Mouse (Mus musculus) spleen, postnatal 10 days (tissue): ENCODE results near the gene Rnf220.
A peak's percentile ranks its signal among the peaks of the same experiment; 100 is the strongest.

Experiments
- DNase-seq, 2 experiments: peaks; one replicate each; pipeline ENCODE4 v3.0.0; 2021 to 2022; ENCODE audit warnings: low spot score in 2 of 2

The Rnf220 gene

GRCm38 (mm10) chr4:117379803-117380557 is 116.9 kb downstream of the Rnf220 start:
- DNase-seq: no peak

DNA sequence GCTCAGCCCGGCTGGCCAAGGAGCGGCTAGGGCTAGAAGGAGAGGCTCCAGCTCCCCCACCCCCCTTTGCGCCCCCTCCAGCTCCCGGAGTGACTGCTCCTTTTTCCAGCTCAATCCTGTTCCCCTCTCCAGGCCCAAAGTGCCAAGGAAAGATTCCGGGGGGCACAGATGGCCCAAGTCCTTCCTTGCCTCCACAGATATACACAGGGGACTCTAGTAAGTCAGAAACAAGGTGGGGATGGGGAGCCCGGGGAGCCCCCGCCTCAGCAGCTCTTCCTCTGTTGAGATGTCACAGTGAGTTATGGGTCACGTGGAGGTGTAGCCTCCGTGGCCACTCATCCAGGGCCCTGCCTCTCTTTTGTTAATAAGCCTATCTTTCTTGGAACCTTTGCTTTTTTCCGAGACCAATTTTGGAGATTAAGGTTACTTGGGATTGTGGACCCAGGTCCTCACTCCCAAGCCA is 122.7 kb downstream of the Rnf220 start:
- DNase-seq: no peak

DNA sequence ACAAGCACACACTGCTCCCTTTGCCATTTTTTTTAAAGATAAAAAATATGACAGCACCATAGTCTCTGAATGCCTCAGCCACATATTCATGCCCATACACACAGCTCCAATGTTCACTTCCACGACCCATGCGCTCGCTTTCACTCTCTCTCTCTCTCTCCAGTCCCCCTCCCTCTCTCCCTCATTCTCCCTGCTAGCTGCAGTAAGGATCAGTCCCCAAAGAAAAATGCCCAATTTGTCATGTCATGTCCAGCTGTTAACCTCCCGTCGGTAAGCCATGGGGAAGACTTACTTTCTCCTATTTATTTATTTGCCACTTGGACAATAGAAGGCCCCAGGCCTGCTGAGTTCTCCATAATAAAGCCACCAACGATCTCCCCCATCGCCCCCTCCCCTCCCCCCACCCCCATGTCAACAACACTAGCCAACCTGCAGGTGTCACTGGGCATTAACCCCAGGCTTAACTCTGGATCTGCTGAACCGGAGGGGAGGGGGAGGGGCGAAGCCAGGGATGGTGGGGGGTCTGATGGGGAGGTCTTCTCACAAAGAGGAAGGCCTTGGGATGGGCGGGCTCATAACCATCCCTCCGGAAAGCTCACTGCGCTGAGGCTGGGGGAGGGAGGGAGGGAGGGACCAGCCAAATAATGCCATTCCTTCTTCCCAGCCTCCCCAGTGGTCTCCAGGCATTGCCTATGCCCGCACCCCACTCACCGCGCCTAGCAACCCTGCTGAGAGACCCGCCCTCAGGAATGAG is 123.4 kb downstream of the Rnf220 start:
- DNase-seq: no peak

DNA sequence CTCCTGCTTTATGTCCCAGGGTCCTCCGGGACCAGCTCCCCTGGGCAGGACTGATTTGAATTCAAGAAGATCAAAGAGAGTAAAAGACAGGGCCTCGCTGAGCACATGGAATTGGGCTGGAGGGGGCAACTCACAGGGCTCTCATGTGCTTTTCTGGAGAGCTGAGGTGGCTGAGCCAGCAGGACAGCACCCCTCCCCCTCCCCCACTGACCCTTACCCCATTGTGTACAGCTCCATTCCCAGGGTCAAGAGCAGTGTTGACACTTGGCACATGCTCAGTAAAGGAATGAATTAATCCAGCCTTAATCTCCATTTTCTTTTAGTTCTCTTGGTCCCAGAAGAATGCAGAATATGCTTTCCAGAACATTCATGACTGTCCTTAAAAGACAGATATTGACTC is 125.0 kb downstream of the Rnf220 start:
- no peak for DNase-seq

DNA sequence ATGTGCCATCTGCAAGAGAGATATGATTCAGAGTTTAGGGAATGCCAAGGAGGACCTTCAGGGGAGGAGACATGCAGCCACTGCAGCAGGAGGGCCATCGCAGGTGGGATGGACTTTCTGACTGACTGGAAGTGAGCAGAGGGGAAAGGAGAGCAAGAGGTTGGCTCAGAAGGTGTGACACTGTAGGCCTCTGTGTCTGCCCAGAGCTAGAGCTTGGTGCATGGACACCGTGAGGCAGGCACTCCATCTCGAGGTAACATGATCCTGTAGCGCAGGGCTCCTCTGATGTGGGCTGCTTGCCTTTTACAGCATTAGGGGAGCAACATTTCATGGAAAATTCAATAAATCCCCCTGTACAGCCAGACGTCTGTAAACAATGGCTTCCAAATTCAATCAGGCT is 126.5 kb downstream of the Rnf220 start:
- DNase-seq: no peak

- DNase-seq: no peak
Observed at GRCm38 (mm10) chr4:117369571-117369970, 127.3 kb downstream of the Rnf220 start.

GRCm38 (mm10) chr4:117367365-117367764 is 129.5 kb downstream of the Rnf220 start:
- DNase-seq: no peak

DNA sequence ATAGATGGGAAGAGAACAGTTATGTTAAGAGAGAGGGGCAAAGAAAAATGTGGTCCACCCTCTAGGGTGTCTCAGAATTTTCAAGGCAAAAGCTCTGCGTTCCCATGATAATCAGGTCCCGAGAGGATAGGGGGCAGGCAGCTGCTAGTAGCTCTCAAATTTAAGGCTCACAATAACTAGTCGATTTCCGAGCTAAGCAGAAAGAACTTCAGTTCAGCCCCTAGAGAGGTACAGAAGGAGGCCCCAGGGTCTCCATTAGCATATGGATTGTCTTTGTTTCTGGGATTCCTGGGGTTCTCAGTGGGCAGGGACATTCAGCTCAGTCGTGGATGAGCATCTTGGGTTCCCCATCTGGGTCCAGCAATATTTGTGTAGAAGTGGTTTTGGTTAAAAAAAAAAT is 134.8 kb downstream of the Rnf220 start:
- no peak for DNase-seq

- no peak for DNase-seq
Observed at GRCm38 (mm10) chr4:117361558-117361873, 135.3 kb downstream of the Rnf220 start.

GRCm38 (mm10) chr4:117360713-117361557 is 135.9 kb downstream of the Rnf220 start:
- DNase-seq: no peak

GRCm38 (mm10) chr4:117359803-117360382 is 137.0 kb downstream of the Rnf220 start:
- DNase-seq: no peak

DNA sequence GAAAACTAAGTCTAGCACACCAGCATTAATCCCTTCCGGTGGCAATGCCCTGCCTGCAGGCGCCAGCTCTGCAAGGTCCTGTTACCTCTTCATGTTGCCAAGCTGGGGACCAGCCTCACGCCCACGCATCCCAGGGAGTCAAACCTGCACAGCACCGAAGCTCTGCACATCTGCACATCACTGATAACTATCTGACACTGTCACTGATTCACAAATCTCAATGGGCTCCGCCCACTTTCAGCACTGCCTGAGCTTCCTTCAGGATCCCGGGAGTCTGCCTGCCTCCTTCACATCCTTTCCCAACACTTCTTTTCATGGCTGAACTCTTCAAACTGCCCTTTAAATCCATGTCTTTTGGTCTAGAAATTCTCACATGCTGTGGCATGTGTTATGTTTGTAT is 138.9 kb downstream of the Rnf220 start:
- DNase-seq: no peak

GRCm38 (mm10) chr4:117357104-117357503 is 139.7 kb downstream of the Rnf220 start:
- DNase-seq: no peak

- no peak for DNase-seq
Observed at GRCm38 (mm10) chr4:117356223-117356622, 140.6 kb downstream of the Rnf220 start.

DNA sequence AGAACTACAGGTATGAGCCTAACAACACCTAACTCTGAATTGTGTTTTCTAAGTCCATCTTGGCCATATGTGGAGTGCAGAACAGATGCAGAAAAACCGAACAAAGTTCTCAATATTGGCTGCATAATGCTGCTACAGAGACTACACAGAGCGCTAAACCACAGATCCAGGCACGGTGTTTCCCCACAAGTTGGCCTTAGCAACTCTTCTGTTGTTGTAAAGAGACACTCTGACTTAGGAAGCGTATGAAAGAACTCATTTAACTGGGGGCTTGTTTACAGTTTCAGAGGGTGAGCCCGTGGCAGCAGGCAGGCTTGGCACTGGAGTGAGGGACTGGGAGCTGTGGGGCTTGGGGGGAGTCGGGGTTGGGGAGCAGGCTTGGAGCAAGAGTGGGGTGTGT is 142.2 kb downstream of the Rnf220 start:
- no peak for DNase-seq

GRCm38 (mm10) chr4:117352957-117353356 is 143.9 kb downstream of the Rnf220 start:
- DNase-seq: no peak

DNA sequence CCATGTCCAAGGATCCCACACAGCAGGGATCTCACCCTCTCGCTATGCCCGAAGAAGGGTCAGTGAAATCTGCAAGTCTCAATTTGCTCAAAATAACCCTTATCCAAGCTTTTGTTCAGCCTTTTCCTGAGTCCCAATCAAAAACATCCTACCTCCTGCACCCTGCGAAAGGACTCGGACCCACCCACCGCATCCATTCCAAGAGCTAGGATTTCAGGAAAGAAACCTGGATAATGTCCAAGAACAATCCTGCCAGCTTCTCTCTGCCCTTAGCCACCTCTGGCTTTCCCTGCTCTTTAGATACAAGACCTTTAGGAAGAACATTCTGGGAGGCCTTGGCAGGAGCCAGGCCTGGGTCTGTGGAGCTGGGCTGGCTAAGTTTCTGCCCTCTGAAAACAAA is 144.8 kb downstream of the Rnf220 start:
- no peak for DNase-seq

- no peak for DNase-seq
Observed at GRCm38 (mm10) chr4:117350139-117350693, 146.6 kb downstream of the Rnf220 start.

DNA sequence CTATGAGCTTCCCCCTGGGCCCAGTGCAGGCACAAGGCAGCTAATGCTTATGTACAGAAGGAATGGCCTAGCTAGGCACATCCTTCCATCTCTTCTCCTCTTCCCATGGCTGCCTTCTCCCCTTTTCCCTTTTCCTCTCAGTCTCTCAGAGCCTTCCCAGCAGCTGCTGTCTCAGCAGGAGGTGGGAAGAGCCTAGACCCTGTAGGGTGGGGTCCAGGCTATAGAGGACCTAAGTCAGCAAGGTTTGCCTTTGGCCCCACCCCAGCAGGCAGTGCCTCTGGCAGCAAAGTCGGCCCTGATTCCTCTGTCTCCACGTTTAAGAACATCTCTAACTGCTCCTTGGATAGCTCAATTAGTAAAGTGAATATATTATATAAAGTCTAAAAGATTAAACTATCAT is 147.5 kb downstream of the Rnf220 start:
- no peak for DNase-seq

GRCm38 (mm10) chr4:117346025-117346424 is 150.8 kb downstream of the Rnf220 start:
- peak in 1 of 2 experiments; percentile 39 for DNase-seq

DNA sequence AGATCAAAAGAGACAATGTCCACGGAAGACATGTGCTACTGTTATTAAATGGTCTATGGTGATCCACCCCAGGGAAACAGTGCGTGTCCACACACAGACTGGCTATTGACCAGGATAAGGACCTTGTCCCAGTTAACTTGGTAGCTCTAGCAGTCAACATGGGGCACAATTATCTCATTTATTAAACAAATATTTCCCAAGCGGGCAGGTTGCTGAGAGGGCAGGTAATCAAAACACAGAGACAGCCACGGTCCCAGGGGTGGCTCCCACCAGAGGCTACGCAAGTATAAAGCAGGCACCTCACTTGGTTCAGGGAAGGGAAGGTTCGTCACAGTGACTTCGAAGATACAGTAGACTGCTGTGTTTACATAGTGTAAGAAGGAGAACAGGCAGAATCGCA is 153.5 kb downstream of the Rnf220 start:
- no peak for DNase-seq

DNA sequence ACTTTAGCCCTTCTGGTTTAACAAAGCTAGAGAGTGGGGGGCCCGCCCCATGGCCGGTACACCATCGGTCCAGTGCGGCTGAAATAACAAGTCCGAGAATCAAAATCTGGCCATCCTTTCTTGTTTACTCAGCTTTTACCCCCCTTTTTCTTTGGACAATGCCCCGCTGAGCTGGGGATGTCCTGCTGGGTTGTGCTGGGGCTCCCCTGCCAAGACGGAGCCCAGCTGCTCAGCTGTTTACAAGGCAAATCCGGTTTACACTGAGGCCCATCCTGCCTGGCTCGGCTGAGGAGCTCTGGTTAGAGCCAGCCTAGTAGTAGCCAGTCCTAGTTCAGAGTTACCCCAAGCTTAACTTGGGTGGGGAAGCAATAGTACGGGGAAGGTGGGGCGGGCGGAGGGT is 154.1 kb downstream of the Rnf220 start:
- no peak for DNase-seq
